Mouse (Mus musculus): ENCODE results near the gene Gtpbp10. TPM values are rescaled to one million over a fixed set of nuclear protein-coding genes. Genes with fewer than 3 reads are reported as not detected.
A peak's percentile ranks its signal among the peaks of the same experiment; 100 is the strongest.

Gtpbp10 gene
- total RNA-seq, 1 experiment = 36.4 TPM

- DNase-seq (ENCODE audit: low read depth, low spot score) = no peak
- H3K9ac ChIP-seq (ENCODE audit: insufficient read depth, low read depth, low read length, poor library complexity, severe bottlenecking) = peak overlapping the region; percentile 14
- peak overlapping the region; percentile 22 to 53; a peak in 3 of 4 replicates for H3K4me3 ChIP-seq (ENCODE audit: insufficient read depth in 1 of 2, low read depth in 1 of 2, low read length in 2 of 2, poor library complexity in 1 of 2, severe bottlenecking in 1 of 2)
- no peak for TF ChIP-seq CHD2 (IDR thresholded peaks at IDR 0.05; ENCODE audit: low read depth, low read length)
- peaks cover 8% of the 10 kb centered on the region; the same call in 1 of the 2 replicates for H3K36me3 ChIP-seq (ENCODE audit: control insufficient read depth, insufficient read depth, low read length, poor library complexity, severe bottlenecking)
- H3K4me1 ChIP-seq (ENCODE audit: control insufficient read depth in 2 of 2, insufficient read depth in 2 of 2, low read length in 2 of 2, poor library complexity in 1 of 2) = peaks cover 0 to 13% of the 10 kb centered on the region in 2 experiments; a peak in 3 of 4 replicates
- in situ Hi-C loops (cut with MboI; ENCODE audit: low sequenced_read_pairs in 2 of 2, unreplicated experiment in 2 of 2) = no loop called here
- no peaks in the 10 kb centered on the region for H3K9me3 ChIP-seq (ENCODE audit: control insufficient read depth, insufficient read depth, low read depth, low read length)
- no peak overlapping the region; the same call in 1 of the 2 replicates for H3K27ac ChIP-seq (ENCODE audit: insufficient read depth, low read depth, low read length, poor library complexity, severe bottlenecking)
Observed at GRCm38 (mm10) chr5:5508231-5508630, 51.1 kb downstream of the Gtpbp10 start.

GRCm38 (mm10) chr5:5507701-5508225, 51.6 kb downstream of the Gtpbp10 start:
- no peak for DNase-seq (ENCODE audit: low read depth, low spot score)
- TF ChIP-seq CHD2 (IDR thresholded peaks at IDR 0.05; ENCODE audit: low read depth, low read length) = no peak
- 0 out of 2 replicates have a peak, but pooled peaks have one; percentile 13 for TF ChIP-seq ZC3H11A (IDR thresholded peaks at IDR 0.05; ENCODE audit: borderline replicate concordance, low read depth, low read length)
- no peak for TF ChIP-seq ZNF384 (IDR thresholded peaks at IDR 0.05; ENCODE audit: low read depth, low read length)
- 0 out of 2 replicates have a peak, but pooled peaks have one; percentile 10 for TF ChIP-seq MAFK (IDR thresholded peaks at IDR 0.05; ENCODE audit: insufficient read depth, low read depth, low read length)
- no peak for TF ChIP-seq HCFC1 (IDR thresholded peaks at IDR 0.05; ENCODE audit: borderline replicate concordance, insufficient read depth, low read length)
- H3K9ac ChIP-seq (ENCODE audit: insufficient read depth, low read depth, low read length, poor library complexity, severe bottlenecking) = peak overlapping the region; percentile 14
- H3K4me3 ChIP-seq (ENCODE audit: insufficient read depth in 1 of 2, low read depth in 1 of 2, low read length in 2 of 2, poor library complexity in 1 of 2, severe bottlenecking in 1 of 2) = peak overlapping the region; percentile 22 to 53; a peak in 3 of 4 replicates
- peaks cover 8% of the 10 kb centered on the region; the same call in 1 of the 2 replicates for H3K36me3 ChIP-seq (ENCODE audit: control insufficient read depth, insufficient read depth, low read length, poor library complexity, severe bottlenecking)
- no peak overlapping the region; the same call in 1 of the 2 replicates for H3K27ac ChIP-seq (ENCODE audit: insufficient read depth, low read depth, low read length, poor library complexity, severe bottlenecking)
- peaks cover 0 to 13% of the 10 kb centered on the region in 2 experiments; a peak in 3 of 4 replicates for H3K4me1 ChIP-seq (ENCODE audit: control insufficient read depth in 2 of 2, insufficient read depth in 2 of 2, low read length in 2 of 2, poor library complexity in 1 of 2)
- in situ Hi-C loops (cut with MboI; ENCODE audit: low sequenced_read_pairs in 2 of 2, unreplicated experiment in 2 of 2) = no loop called here
- no peaks in the 10 kb centered on the region for H3K9me3 ChIP-seq (ENCODE audit: control insufficient read depth, insufficient read depth, low read depth, low read length)

GRCm38 (mm10) chr5:5504456-5504855, 54.9 kb downstream of the Gtpbp10 start:
- H3K27ac ChIP-seq (ENCODE audit: insufficient read depth, low read depth, low read length, poor library complexity, severe bottlenecking) = no peak overlapping the region
- H3K36me3 ChIP-seq (ENCODE audit: control insufficient read depth, insufficient read depth, low read length, poor library complexity, severe bottlenecking) = peaks cover 8% of the 10 kb centered on the region; the same call in 1 of the 2 replicates
- in situ Hi-C loops (cut with MboI; ENCODE audit: low sequenced_read_pairs in 2 of 2, unreplicated experiment in 2 of 2) = no loop called here
- H3K4me1 ChIP-seq (ENCODE audit: control insufficient read depth in 2 of 2, insufficient read depth in 2 of 2, low read length in 2 of 2, poor library complexity in 1 of 2) = peaks cover 0 to 13% of the 10 kb centered on the region in 2 experiments; a peak in 3 of 4 replicates
- H3K4me3 ChIP-seq (ENCODE audit: insufficient read depth in 1 of 2, low read depth in 1 of 2, low read length in 2 of 2, poor library complexity in 1 of 2, severe bottlenecking in 1 of 2) = peak overlapping the region; percentile 17 to 29; a peak in 3 of 4 replicates
- DNase-seq (ENCODE audit: low read depth, low spot score) = no peak
- 0 out of 2 replicates have a peak, but pooled peaks have one; percentile 34 for TF ChIP-seq HCFC1 (IDR thresholded peaks at IDR 0.05; ENCODE audit: borderline replicate concordance, insufficient read depth, low read length)
- TF ChIP-seq CHD2 (IDR thresholded peaks at IDR 0.05; ENCODE audit: low read depth, low read length) = peak; percentile 58; the same call in 1 of the 2 replicates
- no peak for TF ChIP-seq MAFK (IDR thresholded peaks at IDR 0.05; ENCODE audit: insufficient read depth, low read depth, low read length)
- H3K9me3 ChIP-seq (ENCODE audit: control insufficient read depth, insufficient read depth, low read depth, low read length) = no peaks in the 10 kb centered on the region
- H3K9ac ChIP-seq (ENCODE audit: insufficient read depth, low read depth, low read length, poor library complexity, severe bottlenecking) = no peak overlapping the region

GRCm38 (mm10) chr5:5503381-5503780, 56.0 kb downstream of the Gtpbp10 start:
- DNase-seq (ENCODE audit: low read depth, low spot score) = no peak
- H3K4me3 ChIP-seq (ENCODE audit: insufficient read depth in 1 of 2, low read depth in 1 of 2, low read length in 2 of 2, poor library complexity in 1 of 2, severe bottlenecking in 1 of 2) = no peak overlapping the region
- TF ChIP-seq MAFK (IDR thresholded peaks at IDR 0.05; ENCODE audit: insufficient read depth, low read depth, low read length) (no peak), ZNF384 (IDR thresholded peaks at IDR 0.05; ENCODE audit: low read depth, low read length) (no peak), CHD2 (IDR thresholded peaks at IDR 0.05; ENCODE audit: low read depth, low read length) (no peak), ZC3H11A (IDR thresholded peaks at IDR 0.05; ENCODE audit: borderline replicate concordance, low read depth, low read length) (no peak), HCFC1 (IDR thresholded peaks at IDR 0.05; ENCODE audit: borderline replicate concordance, insufficient read depth, low read length) (no peak)
- H3K9ac ChIP-seq (ENCODE audit: insufficient read depth, low read depth, low read length, poor library complexity, severe bottlenecking) = no peak overlapping the region
- in situ Hi-C loops (cut with MboI; ENCODE audit: low sequenced_read_pairs in 2 of 2, unreplicated experiment in 2 of 2) = no loop called here
- no peaks in the 10 kb centered on the region for H3K9me3 ChIP-seq (ENCODE audit: control insufficient read depth, insufficient read depth, low read depth, low read length)
- H3K4me1 ChIP-seq (ENCODE audit: control insufficient read depth in 2 of 2, insufficient read depth in 2 of 2, low read length in 2 of 2, poor library complexity in 1 of 2) = peaks cover 0 to 8% of the 10 kb centered on the region in 2 experiments; a peak in 2 of 4 replicates
- peaks cover 6% of the 10 kb centered on the region; the same call in 1 of the 2 replicates for H3K36me3 ChIP-seq (ENCODE audit: control insufficient read depth, insufficient read depth, low read length, poor library complexity, severe bottlenecking)
- no peak overlapping the region for H3K27ac ChIP-seq (ENCODE audit: insufficient read depth, low read depth, low read length, poor library complexity, severe bottlenecking)
